Mouse (Mus musculus): ENCODE measurements around the gene Vps13d.

GRCm38 (mm10) chr4:144971048-144971447, 223.8 kb downstream of the Vps13d start:
- no peak for TF ChIP-seq EP300 (IDR thresholded peaks at IDR 0.05)
- TF ChIP-seq CTCF (IDR thresholded peaks at IDR 0.05): no peak
